Mouse (Mus musculus): ENCODE measurements around the gene Hist1h2an. TPM values are rescaled to one million over a fixed set of nuclear protein-coding genes. Genes with fewer than 3 reads are reported as not detected.
"Not testable (repeated sequence)": the region's sequence is repeated elsewhere in the genome, so short reads cannot be mapped to it uniquely, and the experiment has no call there.

Gene Hist1h2an
- polyA plus RNA-seq, 1 experiment from 2014 or later, result 2.3 TPM

- H3K27ac ChIP-seq, result peak overlapping the region; percentile 92
- 32% methylated on average over 3 of the region's 3 CpGs for WGBS
- peak overlapping the region; percentile 14; the same call in 1 of the 2 replicates for H3K9ac ChIP-seq
- H3K9me3 ChIP-seq (replicated peaks), result no peaks in the 10 kb centered on the region
- H3K36me3 ChIP-seq, result no peaks in the 10 kb centered on the region
- no peak overlapping the region for H3K4me3 ChIP-seq
- H3K27me3 ChIP-seq, result no peaks in the 10 kb centered on the region
- H3K4me1 ChIP-seq (replicated peaks), result peaks cover 31% of the 10 kb centered on the region
- H3K4me2 ChIP-seq, result peak overlapping the region; percentile 74
- no peak for ATAC-seq (replicated peaks; ENCODE audit: insufficient number of reproducible peaks, insufficient read depth, low FRiP score, low read depth)
Measured at GRCm38 (mm10) chr13:21752356-21752755, 34.7 kb downstream of the Hist1h2an start.

- H3K4me1 ChIP-seq (replicated peaks), result peaks cover 32% of the 10 kb centered on the region
- peak overlapping the region; percentile 74; the same call in 1 of the 2 replicates for H3K4me2 ChIP-seq
- WGBS, result 35% methylated on average over 3 of the region's 3 CpGs
- no peak overlapping the region for H3K9ac ChIP-seq
- no peak for ATAC-seq (replicated peaks; ENCODE audit: insufficient number of reproducible peaks, insufficient read depth, low FRiP score, low read depth)
- no peaks in the 10 kb centered on the region for H3K36me3 ChIP-seq
- peak overlapping the region; percentile 92 for H3K27ac ChIP-seq
- H3K9me3 ChIP-seq (replicated peaks), result no peaks in the 10 kb centered on the region
- H3K27me3 ChIP-seq, result no peaks in the 10 kb centered on the region
- no peak overlapping the region for H3K4me3 ChIP-seq
Measured at GRCm38 (mm10) chr13:21751827-21752226, 35.2 kb downstream of the Hist1h2an start.

- Histone ChIP-seq H3K36me3 (no peaks in the 10 kb centered on the region), H3K4me3 (no peak overlapping the region), H3K4me1 (replicated peaks) (peaks cover 32% of the 10 kb centered on the region), H3K9ac (no peak overlapping the region), H3K27ac (peak overlapping the region; percentile 92), H3K27me3 (no peaks in the 10 kb centered on the region), H3K4me2 (no peak overlapping the region), H3K9me3 (replicated peaks) (no peaks in the 10 kb centered on the region)
- no peak for ATAC-seq (replicated peaks; ENCODE audit: insufficient number of reproducible peaks, insufficient read depth, low FRiP score, low read depth)
Measured at GRCm38 (mm10) chr13:21751417-21751816, 35.6 kb downstream of the Hist1h2an start.

GRCm38 (mm10) chr13:21750159-21751017 is 36.6 kb downstream of the Hist1h2an start, which contains the start of gene Hist1h4k:
TSS of gene Hist1h4k (minus strand) at chr13:21750505.
- not testable (repeated sequence) for H3K36me3 ChIP-seq; H3K27me3 ChIP-seq; H3K9me3 ChIP-seq (replicated peaks)
- H3K4me1 ChIP-seq (replicated peaks), result peaks cover 28% of the 10 kb centered on the region
- H3K9ac ChIP-seq, result peak within 1 kb of the TSS; percentile 61
- peak; percentile 70 for ATAC-seq (replicated peaks; ENCODE audit: insufficient number of reproducible peaks, insufficient read depth, low FRiP score, low read depth)
- H3K4me3 ChIP-seq, result peak within 1 kb of the TSS; percentile 53
- peak within 1 kb of the TSS; percentile 92 for H3K27ac ChIP-seq
- WGBS, result under 1% methylated on average over 49 of the region's 56 CpGs
- peak within 1 kb of the TSS; percentile 67 for H3K4me2 ChIP-seq

GRCm38 (mm10) chr13:21749387-21750158 is 37.4 kb downstream of the Hist1h2an start:
- Histone ChIP-seq H3K4me2 (peak overlapping the region; percentile 67), H3K4me3 (peak overlapping the region; percentile 53), H3K36me3 (no peaks in the 10 kb centered on the region), H3K27me3 (no peaks in the 10 kb centered on the region), H3K9me3 (replicated peaks) (no peaks in the 10 kb centered on the region), H3K9ac (peak overlapping the region; percentile 57), H3K27ac (peak overlapping the region; percentile 89), H3K4me1 (replicated peaks) (peaks cover 25% of the 10 kb centered on the region)
- 7% methylated on average over 5 of the region's 5 CpGs for WGBS
- no peak for ATAC-seq (replicated peaks; ENCODE audit: insufficient number of reproducible peaks, insufficient read depth, low FRiP score, low read depth)

GRCm38 (mm10) chr13:21745006-21745405 is 42.0 kb downstream of the Hist1h2an start:
- H3K27ac ChIP-seq, result no peak overlapping the region
- no peak overlapping the region for H3K4me3 ChIP-seq
- H3K9me3 ChIP-seq (replicated peaks), result no peaks in the 10 kb centered on the region
- H3K4me2 ChIP-seq, result no peak overlapping the region
- no peaks in the 10 kb centered on the region for H3K36me3 ChIP-seq
- H3K9ac ChIP-seq, result no peak overlapping the region
- ATAC-seq (replicated peaks; ENCODE audit: insufficient number of reproducible peaks, insufficient read depth, low FRiP score, low read depth), result no peak
- 60% methylated on average over 1 of the region's 1 CpGs for WGBS
- no peaks in the 10 kb centered on the region for H3K27me3 ChIP-seq
- H3K4me1 ChIP-seq (replicated peaks), result peaks cover 11% of the 10 kb centered on the region

Small RNAs within 50 kb of the gene (microRNA-seq; reads per million reads assigned to microRNA genes)
- not detected for gene Gm19658
- gene Gm44346, result not detected
- not detected for gene Gm44454
- not detected for gene Gm44466

Other genes starting within 250 kb of the Hist1h2an start
- 0.10 TPM in 1 of 2 replicates, not detected in the other for gene Olfr1366, start 244.4 kb downstream of the Hist1h2an start, polyA plus RNA-seq (2015; fragmentation: Nextera tagmentation; extraction: Ambion mirVana)
- not detected in 2 replicates for gene Olfr1535, start 227.3 kb downstream of the Hist1h2an start, polyA plus RNA-seq (2015; fragmentation: Nextera tagmentation; extraction: Ambion mirVana)
- gene Olfr1364, start 205.5 kb downstream of the Hist1h2an start, polyA plus RNA-seq (2015; fragmentation: Nextera tagmentation; extraction: Ambion mirVana), result not detected in 2 replicates
- not detected in 2 replicates for gene Olfr1362, start 173.2 kb downstream of the Hist1h2an start, polyA plus RNA-seq (2015; fragmentation: Nextera tagmentation; extraction: Ambion mirVana)
- not detected in 2 replicates for gene Olfr11, start 144.7 kb downstream of the Hist1h2an start, polyA plus RNA-seq (2015; fragmentation: Nextera tagmentation; extraction: Ambion mirVana)
- gene Olfr1361, start 123.8 kb downstream of the Hist1h2an start, polyA plus RNA-seq (2015; fragmentation: Nextera tagmentation; extraction: Ambion mirVana), result not detected in 2 replicates
- gene Olfr1360, start 109.8 kb downstream of the Hist1h2an start, polyA plus RNA-seq (2015; fragmentation: Nextera tagmentation; extraction: Ambion mirVana), result not detected in 2 replicates
- not detected in 2 replicates for gene Olfr1359, start 89.1 kb downstream of the Hist1h2an start, polyA plus RNA-seq (2015; fragmentation: Nextera tagmentation; extraction: Ambion mirVana)
- 0.47 and 1.3 TPM in 2 replicates for gene Hist1h2bl, start 71.1 kb downstream of the Hist1h2an start, polyA plus RNA-seq (2015; fragmentation: Nextera tagmentation; extraction: Ambion mirVana)
- 9.9 and 11.4 TPM in 2 replicates for gene Hist1h2ai, start 70.8 kb downstream of the Hist1h2an start, polyA plus RNA-seq (2015; fragmentation: Nextera tagmentation; extraction: Ambion mirVana)
- 1.5 and 5.4 TPM in 2 replicates for gene Hist1h3h, start 69.6 kb downstream of the Hist1h2an start, polyA plus RNA-seq (2015; fragmentation: Nextera tagmentation; extraction: Ambion mirVana)
- 1.3 and 2.3 TPM in 2 replicates for gene Hist1h2bm, start 65.2 kb downstream of the Hist1h2an start, polyA plus RNA-seq (2015; fragmentation: Nextera tagmentation; extraction: Ambion mirVana)
- gene Hist1h4j, start 52.2 kb downstream of the Hist1h2an start, polyA plus RNA-seq (2015; fragmentation: Nextera tagmentation; extraction: Ambion mirVana), result 0.66 and 0.67 TPM in 2 replicates
- gene Hist1h4k, start 36.7 kb downstream of the Hist1h2an start, polyA plus RNA-seq (2015; fragmentation: Nextera tagmentation; extraction: Ambion mirVana), result 1.3 and 3.0 TPM in 2 replicates
- 9.5 and 11.0 TPM in 2 replicates for gene Hist1h2ak, start 33.4 kb downstream of the Hist1h2an start, polyA plus RNA-seq (2015; fragmentation: Nextera tagmentation; extraction: Ambion mirVana)
- 2.0 and 3.0 TPM in 2 replicates for gene Hist1h2bn, start 33.1 kb downstream of the Hist1h2an start, polyA plus RNA-seq (2015; fragmentation: Nextera tagmentation; extraction: Ambion mirVana)
- 8.6 and 10.7 TPM in 2 replicates for gene Hist1h1b, start 6.6 kb downstream of the Hist1h2an start, polyA plus RNA-seq (2015; fragmentation: Nextera tagmentation; extraction: Ambion mirVana)
- gene Hist1h3i, start 3.8 kb downstream of the Hist1h2an start, polyA plus RNA-seq (2015; fragmentation: Nextera tagmentation; extraction: Ambion mirVana), result 56.3 and 60.4 TPM in 2 replicates
- 0.86 and 1.4 TPM in 2 replicates for gene Hist1h2bp, start 243 bp upstream of the Hist1h2an start, polyA plus RNA-seq (2015; fragmentation: Nextera tagmentation; extraction: Ambion mirVana)
- 7.2 and 7.3 TPM in 2 replicates for gene Hist1h2bq, start 23.0 kb upstream of the Hist1h2an start, polyA plus RNA-seq (2015; fragmentation: Nextera tagmentation; extraction: Ambion mirVana)
- gene Hist1h2ao, start 23.2 kb upstream of the Hist1h2an start, polyA plus RNA-seq (2015; fragmentation: Nextera tagmentation; extraction: Ambion mirVana), result 3.5 TPM in 1 of 2 replicates, not detected in the other
- not detected in 2 replicates for gene Hist1h4m, start 24.5 kb upstream of the Hist1h2an start, polyA plus RNA-seq (2015; fragmentation: Nextera tagmentation; extraction: Ambion mirVana)
- gene Hist1h4n, start 45.0 kb upstream of the Hist1h2an start, polyA plus RNA-seq (2015; fragmentation: Nextera tagmentation; extraction: Ambion mirVana), result 6.2 and 11.6 TPM in 2 replicates
- 1,372 and 1,424 TPM in 2 replicates for gene Hist1h2ap, start 46.3 kb upstream of the Hist1h2an start, polyA plus RNA-seq (2015; fragmentation: Nextera tagmentation; extraction: Ambion mirVana)
- 7.8 TPM in 2 replicates for gene Hist1h2br, start 46.5 kb upstream of the Hist1h2an start, polyA plus RNA-seq (2015; fragmentation: Nextera tagmentation; extraction: Ambion mirVana)
- gene Zfp184, start 157.9 kb upstream of the Hist1h2an start, polyA plus RNA-seq (2015; fragmentation: Nextera tagmentation; extraction: Ambion mirVana), result 3.8 and 5.1 TPM in 2 replicates
- gene Pom121l2, start 194.0 kb upstream of the Hist1h2an start, polyA plus RNA-seq (2015; fragmentation: Nextera tagmentation; extraction: Ambion mirVana), result not detected in 2 replicates
- gene Prss16, start 222.5 kb upstream of the Hist1h2an start, polyA plus RNA-seq (2015; fragmentation: Nextera tagmentation; extraction: Ambion mirVana), result 9.5 and 113 TPM in 2 replicates
- 3.5 TPM in 1 of 2 replicates, not detected in the other for gene Hist1h2ah, start 248.3 kb upstream of the Hist1h2an start, polyA plus RNA-seq (2015; fragmentation: Nextera tagmentation; extraction: Ambion mirVana)
- 1.6 and 1.7 TPM in 2 replicates for gene Hist1h2bk, start 248.7 kb upstream of the Hist1h2an start, polyA plus RNA-seq (2015; fragmentation: Nextera tagmentation; extraction: Ambion mirVana)